Mouse (Mus musculus) small intestine, adult 2 months (tissue): ENCODE results near the gene Phf5a. TPM values are rescaled to one million over a fixed set of nuclear protein-coding genes. Genes with fewer than 3 reads are reported as not detected.

Experiments used
- H3K27ac ChIP-seq: fragments of 200-500 bp; 2 replicates; pipeline ENCODE4 v1.5.1; 2012; ENCODE audit warnings: low read depth, low read length, control low read depth, inconsistent platforms; ENCODE audit not compliant: insufficient read depth
- H3K27me3 ChIP-seq: fragments of 200-500 bp; 2 replicates; pipeline ENCODE4 v1.6.1; 2012; ENCODE audit warnings: mild to moderate bottlenecking, moderate library complexity, low read length, inconsistent platforms; ENCODE audit not compliant: control insufficient read depth, insufficient read depth
- H3K36me3 ChIP-seq: fragments of 200-500 bp; 2 replicates; pipeline ENCODE4 v1.6.1; 2012; ENCODE audit warnings: mild to moderate bottlenecking, low read length, control low read depth, inconsistent platforms; ENCODE audit not compliant: control insufficient read depth, insufficient read depth
- H3K4me1 ChIP-seq: fragments of 200-500 bp; 2 replicates; pipeline ENCODE4 v1.6.1; 2012; ENCODE audit warnings: low read length, inconsistent platforms, mixed read lengths; ENCODE audit not compliant: control insufficient read depth, insufficient read depth, insufficient read length
- H3K4me3 ChIP-seq: fragments of 200-500 bp; 2 replicates; pipeline ENCODE4 v1.5.1; 2012; ENCODE audit warnings: low read depth, mild to moderate bottlenecking, control low read depth, inconsistent platforms, low read length, moderate library complexity
- CTCF ChIP-seq: fragments of 200-500 bp; IDR thresholded peaks from 2 replicates; pipeline ENCODE4 v1.5.1; 2012; ENCODE audit warnings: low read depth, mild to moderate bottlenecking, control low read depth, inconsistent platforms, low read length, moderate library complexity, mixed read lengths; ENCODE audit not compliant: insufficient replicate concordance, insufficient read length; ENCODE audit errors: extremely low read depth
- POLR2A ChIP-seq: fragments of 200-500 bp; IDR thresholded peaks from 2 replicates; pipeline ENCODE4 v1.6.1; 2012; ENCODE audit warnings: low read depth, mild to moderate bottlenecking, control low read depth, inconsistent platforms, low read length, moderate library complexity
- WGBS: fragments of 180-500 bp; shearing (Covaris S2); methylation state at CpG from one replicate; pipeline ENCODE4 v1.1.7; 2018; 5-methylcytosine and 5-hydroxymethylcytosine counted together
- polyA plus RNA-seq: library from polyadenylated mRNA; depleted of rRNA; stranded (reverse); fragments of >200 nt; gene quantifications from 2 replicates; pipeline ENCODE4 v1.2.3, GENCODE M21; 2012; rRNA removed

Phf5a gene
- polyA plus RNA-seq, 1 experiment, result 47.0 TPM

- peaks cover 2% of the 10 kb centered on the region; the same call in 1 of the 2 replicates for H3K4me1 ChIP-seq
- no peak overlapping the region for H3K4me3 ChIP-seq
- TF ChIP-seq CTCF, result no peak
- no peak for TF ChIP-seq POLR2A
- no peak overlapping the region for H3K27ac ChIP-seq
- 90% methylated on average over 3 of the region's 3 CpGs for WGBS
- H3K27me3 ChIP-seq, result no peaks in the 10 kb centered on the region
- peaks cover 65% of the 10 kb centered on the region for H3K36me3 ChIP-seq
These were observed 53.3 kb downstream of the Phf5a start for GRCm38 (mm10) chr15:81818404-81818803.

GRCm38 (mm10) chr15:81814716-81815370 lies 56.9 kb downstream of the Phf5a start:
- TF ChIP-seq POLR2A, result no peak
- no peak for TF ChIP-seq CTCF
- Histone ChIP-seq H3K27me3 (no peaks in the 10 kb centered on the region), H3K4me3 (no peak overlapping the region), H3K36me3 (peaks cover 37% of the 10 kb centered on the region), H3K27ac (no peak overlapping the region), H3K4me1 (peaks cover 6% of the 10 kb centered on the region)
- 78% methylated on average over 12 of the region's 12 CpGs for WGBS

Other genes starting within 250 kb of the Phf5a start
- gene L3mbtl2, start 208.0 kb downstream of the Phf5a start, polyA plus RNA-seq, result 4.4 and 7.8 TPM in 2 replicates
- 2.0 and 2.8 TPM in 2 replicates for gene Chadl, start 174.6 kb downstream of the Phf5a start, polyA plus RNA-seq
- 7.3 and 7.7 TPM in 2 replicates for gene Zc3h7b, start 126.9 kb downstream of the Phf5a start, polyA plus RNA-seq
- 13.3 and 17.8 TPM in 2 replicates for gene Rangap1, start 126.4 kb downstream of the Phf5a start, polyA plus RNA-seq
- gene Tef, start 69.5 kb downstream of the Phf5a start, polyA plus RNA-seq, result 5.6 and 9.4 TPM in 2 replicates
- 14.7 and 33.2 TPM in 2 replicates for gene Tob2, start 13.1 kb downstream of the Phf5a start, polyA plus RNA-seq
- gene Aco2, start 398 bp upstream of the Phf5a start, polyA plus RNA-seq, result 266 and 416 TPM in 2 replicates
- 3.7 and 5.2 TPM in 2 replicates for gene Polr3h, start 54.3 kb upstream of the Phf5a start, polyA plus RNA-seq
- gene Csdc2, start 64.8 kb upstream of the Phf5a start, polyA plus RNA-seq, result 1.3 and 2.4 TPM in 2 replicates
- gene Pmm1, start 89.0 kb upstream of the Phf5a start, polyA plus RNA-seq, result 18.9 and 22.0 TPM in 2 replicates
- not detected in 2 replicates for gene 1700029P11Rik, start 108.6 kb upstream of the Phf5a start, polyA plus RNA-seq
- gene Xrcc6, start 115.9 kb upstream of the Phf5a start, polyA plus RNA-seq, result 7.8 and 9.1 TPM in 2 replicates
- 16.3 and 25.4 TPM in 2 replicates for gene Desi1, start 162.0 kb upstream of the Phf5a start, polyA plus RNA-seq
- gene Snu13, start 175.7 kb upstream of the Phf5a start, polyA plus RNA-seq, result 24.6 and 25.7 TPM in 2 replicates
- not detected in 2 replicates for gene 4930407I10Rik, start 187.2 kb upstream of the Phf5a start, polyA plus RNA-seq
- gene Mei1, start 198.1 kb upstream of the Phf5a start, polyA plus RNA-seq, result 0.04 and 0.05 TPM in 2 replicates